Mouse (Mus musculus) left cerebral cortex, postnatal 36 days (tissue): ENCODE results near the gene 0610012G03Rik. TPM values are rescaled to one million over a fixed set of nuclear protein-coding genes. Genes with fewer than 3 reads are reported as not detected.
A peak's percentile ranks its signal among the peaks of the same experiment; 100 is the strongest.

Source experiments
- DNase-seq, 2 experiments: peaks; one replicate each; pipeline ENCODE4 v3.0.0; 2021 to 2022; ENCODE audit warnings: low spot score in 2 of 2, mixed read lengths in 1 of 2
- intact Hi-C: fragments of 180-260 bp; cut with DNase I; formaldehyde crosslinking; loops from one replicate; pipeline ENCODE4 v1.15.1; 2025
- microRNA-seq: library from miRNA; unstranded; fragments of <30 nt; microRNA quantifications from one replicate; pipeline ENCODE4 v1.2.0, GENCODE M21; 2022
- total RNA-seq, 2 experiments: library from RNA; stranded (reverse); gene quantifications; 2 replicates each; pipeline ENCODE4 v1.2.3; 2021

Gene 0610012G03Rik
- total RNA-seq, 2 experiments from 2014 or later = 39.7 to 51.9 TPM

- intact Hi-C loops = loop anchor here (1.0 kb wide), 1 partner anchor 11 kb away; no protein-coding TSS in a partner anchor
Measured at GRCm38 (mm10) chr16:31898546-31899326, 49.6 kb downstream of the 0610012G03Rik start.

More at GRCm38 (mm10) chr16:31898546-31899326, 49.6 kb downstream of the 0610012G03Rik start:
- DNase-seq = peak; percentile 86 to 93

Small RNAs within 50 kb of the gene (microRNA-seq; reads per million reads assigned to microRNA genes)
- gene Gm26269 = not detected

Other genes with a start within 250 kb of the 0610012G03Rik start
- under 1 TPM; 0.54 to 0.81 TPM for gene Meltf, start 69.7 kb downstream of the 0610012G03Rik start, total RNA-seq
- gene Pigz, start 14.6 kb downstream of the 0610012G03Rik start, total RNA-seq = 10 to 100 TPM; 18.6 to 35.3 TPM
- 10 to 100 TPM; 47.7 to 49.7 TPM for gene Ncbp2, start within 50 bp of the 0610012G03Rik start, total RNA-seq
- 10 to 100 TPM; 45.8 to 49.3 TPM for gene Senp5, start 54.8 kb upstream of the 0610012G03Rik start, total RNA-seq
- gene Pak2, start 130.8 kb upstream of the 0610012G03Rik start, total RNA-seq = 10 to 100 TPM; 24.1 to 25.3 TPM
- gene Pigx, start 151.2 kb upstream of the 0610012G03Rik start, total RNA-seq = 10 to 100 TPM; 25.8 to 27.8 TPM
- 10 to 100 TPM; 71.0 to 72.1 TPM for gene Cep19, start 151.3 kb upstream of the 0610012G03Rik start, total RNA-seq
- gene Nrros, start 217.1 kb upstream of the 0610012G03Rik start, total RNA-seq = 1 to 10 TPM; 7.5 to 9.2 TPM
- not detected for gene Bex6, start 231.3 kb upstream of the 0610012G03Rik start, total RNA-seq